Mouse (Mus musculus): Measurements from ENCODE around the gene Kif24.

The Kif24 gene

GRCm38 (mm10) chr4:41492951-41493350 is 28.3 kb upstream of the Kif24 start:
- no peak for DNase-seq (ENCODE audit: low read depth, low spot score)

GRCm38 (mm10) chr4:41481601-41482017 is 16.9 kb upstream of the Kif24 start:
- no peak for DNase-seq (ENCODE audit: low read depth, low spot score)

DNA sequence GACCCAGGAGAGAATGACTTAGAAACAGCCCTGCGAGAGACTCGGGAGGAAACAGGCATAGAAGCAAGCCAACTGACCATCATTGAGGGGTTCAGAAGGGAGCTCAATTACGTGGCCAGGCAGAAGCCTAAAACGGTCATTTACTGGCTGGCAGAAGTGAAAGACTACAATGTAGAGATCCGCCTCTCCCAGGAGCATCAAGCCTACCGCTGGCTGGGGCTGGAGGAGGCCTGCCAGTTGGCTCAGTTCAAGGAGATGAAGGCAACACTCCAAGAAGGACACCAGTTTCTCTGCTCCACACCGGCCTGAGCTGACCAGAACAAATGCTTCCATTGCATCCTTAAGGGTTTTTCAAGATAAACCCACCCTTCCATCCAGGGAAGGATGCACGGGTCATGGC is 15.6 kb upstream of the Kif24 start:
- DNase-seq (ENCODE audit: low read depth, low spot score), result no peak

GRCm38 (mm10) chr4:41479456-41479804 is 14.7 kb upstream of the Kif24 start:
- DNase-seq (ENCODE audit: low read depth, low spot score), result no peak

- no peak for DNase-seq (ENCODE audit: low read depth, low spot score)
Observed at GRCm38 (mm10) chr4:41478751-41479455, 14.2 kb upstream of the Kif24 start.

DNA sequence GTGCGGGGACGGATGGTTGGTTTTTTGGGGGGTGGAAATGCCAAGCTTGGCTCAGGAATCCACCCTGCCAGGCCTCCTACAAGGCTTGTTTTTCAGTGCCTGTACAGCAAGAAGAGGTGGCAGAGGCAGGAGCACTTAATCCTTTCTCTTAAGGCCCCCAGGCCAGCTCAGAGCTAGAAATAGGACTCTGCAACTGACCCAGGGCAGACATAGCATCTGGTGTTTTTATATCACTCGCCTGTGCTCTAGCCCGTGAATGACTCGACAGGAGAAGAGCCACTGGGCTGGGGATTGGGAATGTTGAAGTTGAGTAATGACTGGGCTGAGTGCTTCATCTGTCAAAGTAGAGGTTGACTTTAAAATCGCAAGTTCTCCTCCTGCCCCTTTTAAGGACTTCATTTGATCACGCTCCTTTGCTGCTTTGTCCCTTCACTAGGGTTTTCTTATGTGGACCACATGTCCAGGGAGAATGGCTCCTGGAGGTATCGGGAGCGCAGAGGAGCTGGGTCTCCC is 13.0 kb upstream of the Kif24 start:
- DNase-seq (ENCODE audit: low read depth, low spot score), result no peak

DNA sequence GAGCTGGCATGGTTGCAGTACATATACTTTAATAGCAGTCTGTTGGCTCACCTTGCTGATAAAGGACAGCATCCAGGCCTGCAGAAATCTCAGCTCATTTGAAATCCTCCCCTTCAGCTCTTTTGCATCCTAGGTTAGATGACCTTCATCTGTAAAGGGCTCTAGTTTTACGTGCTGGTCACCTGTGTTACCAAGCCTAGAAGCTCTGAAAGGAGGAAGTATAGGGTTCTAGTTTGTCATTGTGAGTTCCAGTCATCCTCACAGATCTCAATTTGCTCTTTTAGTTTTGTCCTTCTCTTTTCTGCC is 6.7 kb upstream of the Kif24 start:
- no peak for DNase-seq (ENCODE audit: low read depth, low spot score)

DNA sequence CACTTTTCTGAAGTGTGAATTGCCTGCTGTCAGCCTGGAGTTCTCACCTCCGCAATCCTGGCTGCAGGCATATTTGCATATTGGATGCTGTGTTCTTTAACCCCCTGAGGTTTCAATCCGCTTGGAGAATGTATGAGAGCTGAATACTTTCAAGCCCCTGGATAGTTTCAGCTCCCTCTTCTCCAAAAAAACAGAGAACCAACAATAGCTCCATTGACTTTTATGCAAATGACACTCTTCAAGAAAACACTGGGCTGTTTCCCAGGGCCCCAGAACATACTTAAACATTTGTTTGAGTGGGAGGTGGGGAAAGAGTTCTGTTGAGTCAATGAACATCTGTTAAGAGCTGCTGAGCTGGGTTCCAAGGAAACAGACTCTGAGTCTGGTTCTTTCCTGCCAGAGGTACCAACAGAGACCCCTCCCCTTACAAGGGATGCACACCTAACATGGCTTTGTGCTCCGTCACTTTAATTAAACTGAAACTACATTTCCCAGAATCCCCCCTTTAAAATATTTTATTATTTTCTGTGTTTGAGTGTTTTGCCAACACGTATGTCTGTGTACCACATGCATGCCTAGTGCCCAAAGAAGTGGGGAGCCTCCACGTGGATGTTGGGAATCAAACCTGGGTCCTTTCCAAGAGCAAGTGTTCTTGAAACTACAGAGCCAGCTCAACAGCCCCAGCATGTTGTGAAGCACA is 6.1 kb upstream of the Kif24 start:
- DNase-seq (ENCODE audit: low read depth, low spot score), result no peak

DNA sequence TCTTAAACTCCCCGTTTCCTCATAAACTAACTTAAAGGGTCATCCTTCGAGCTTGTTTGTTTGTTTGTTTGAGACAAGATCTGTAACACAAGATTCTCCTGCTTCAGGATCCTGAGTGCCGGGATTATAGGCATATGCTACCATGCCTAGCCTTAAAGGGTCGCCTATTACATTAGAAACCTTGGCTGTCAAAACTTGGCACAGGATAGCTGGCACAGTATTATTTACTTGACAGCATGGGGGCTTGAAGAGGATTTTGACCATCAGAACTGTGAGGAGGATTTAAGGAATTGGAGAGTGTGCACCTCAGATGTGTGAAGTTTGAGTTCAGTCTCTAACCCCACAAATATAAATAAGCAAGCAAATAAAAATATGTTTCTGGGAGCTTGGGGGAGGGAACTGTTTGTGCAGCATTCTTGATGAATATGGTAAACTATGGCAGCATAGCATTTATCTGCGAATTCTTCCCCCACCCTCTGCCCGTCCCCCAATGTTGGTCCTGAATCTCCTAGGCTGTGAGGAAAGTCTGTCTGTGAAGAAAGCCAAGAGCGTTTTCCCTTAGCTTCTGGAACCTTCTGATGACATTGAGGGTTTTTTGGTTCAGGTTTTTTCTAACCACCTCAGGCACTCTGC is 5.5 kb upstream of the Kif24 start:
- DNase-seq (ENCODE audit: low read depth, low spot score), result no peak

DNA sequence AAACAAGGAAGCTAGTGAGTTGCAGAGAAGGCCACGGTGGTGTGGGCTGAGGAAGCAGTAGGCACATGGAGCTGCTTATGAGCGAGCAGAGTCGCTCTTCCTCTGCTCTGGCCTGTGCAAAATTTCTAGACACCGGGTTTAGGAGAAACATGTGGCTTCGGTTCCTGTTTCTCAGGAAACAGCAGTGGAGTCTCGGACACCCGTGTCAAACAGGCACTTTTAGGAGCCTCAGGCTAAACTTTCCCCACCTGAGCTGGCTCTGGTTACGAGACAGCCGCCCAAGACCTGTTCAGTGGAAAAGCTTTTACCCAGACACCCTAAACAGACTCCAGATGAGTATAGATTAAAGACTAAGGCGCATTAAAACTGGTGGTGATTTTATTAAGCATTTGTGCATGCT is 4.5 kb upstream of the Kif24 start:
- no peak for DNase-seq (ENCODE audit: low read depth, low spot score)

- DNase-seq (ENCODE audit: low read depth, low spot score), result peak; percentile 41
Observed at GRCm38 (mm10) chr4:41468396-41469080, 3.9 kb upstream of the Kif24 start.

- no peak for DNase-seq (ENCODE audit: low read depth, low spot score)
Observed at GRCm38 (mm10) chr4:41465287-41465665, 589 bp upstream of the Kif24 start.

GRCm38 (mm10) chr4:41463051-41463738 is 1.5 kb downstream of the Kif24 start:
- DNase-seq (ENCODE audit: low read depth, low spot score), result peak; percentile 15

GRCm38 (mm10) chr4:41460690-41461089 is 4.0 kb downstream of the Kif24 start:
- DNase-seq (ENCODE audit: low read depth, low spot score), result no peak

GRCm38 (mm10) chr4:41447595-41447994 is 17.1 kb downstream of the Kif24 start:
- DNase-seq (ENCODE audit: low read depth, low spot score), result no peak

- no peak for DNase-seq (ENCODE audit: low read depth, low spot score)
Observed at GRCm38 (mm10) chr4:41442790-41443302, 21.8 kb downstream of the Kif24 start.

GRCm38 (mm10) chr4:41438931-41439330 is 25.8 kb downstream of the Kif24 start:
- DNase-seq (ENCODE audit: low read depth, low spot score), result no peak

- DNase-seq (ENCODE audit: low read depth, low spot score), result no peak
Observed at GRCm38 (mm10) chr4:41416966-41417365, 47.7 kb downstream of the Kif24 start.

DNA sequence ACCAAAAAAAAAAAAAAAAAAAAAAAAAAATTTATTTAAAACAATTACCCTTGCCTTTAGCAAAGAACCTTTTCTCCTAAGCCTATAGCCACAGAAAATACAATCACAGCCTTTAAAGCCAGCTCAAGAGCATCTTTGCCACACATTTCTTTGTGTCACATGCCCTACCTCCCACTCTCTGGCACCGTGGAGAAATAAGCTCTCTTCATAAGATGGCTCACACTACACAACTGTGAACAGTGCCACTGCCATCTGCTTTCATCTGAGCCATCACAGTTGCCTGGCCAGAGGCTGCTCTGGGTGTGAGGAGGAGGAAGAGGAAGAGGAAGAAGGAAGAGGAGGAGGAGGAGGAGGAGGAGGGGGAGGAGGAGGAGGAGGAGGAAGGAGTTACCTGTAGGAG is 55.3 kb downstream of the Kif24 start:
- no peak for DNase-seq (ENCODE audit: low read depth, low spot score)

DNA sequence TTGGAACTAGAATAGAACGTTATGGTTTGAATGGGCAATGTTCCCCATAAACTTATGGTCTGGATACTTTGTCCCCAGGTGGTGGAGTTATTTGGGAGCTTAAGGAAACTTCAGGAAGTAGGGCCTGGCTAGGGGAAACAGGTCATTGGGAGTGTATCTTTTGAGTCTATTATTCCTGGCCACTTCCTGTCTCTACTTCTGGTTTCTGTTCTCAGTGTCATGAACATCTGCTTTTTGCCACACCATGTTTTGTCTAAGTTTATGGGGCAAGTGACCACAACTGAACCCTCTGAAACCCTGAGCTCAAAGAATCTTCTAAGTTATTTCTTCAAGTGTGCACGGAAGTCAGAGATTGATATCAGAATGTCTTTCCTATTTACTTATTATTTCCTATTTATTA is 57.3 kb downstream of the Kif24 start:
- DNase-seq (ENCODE audit: low read depth, low spot score), result no peak

DNA sequence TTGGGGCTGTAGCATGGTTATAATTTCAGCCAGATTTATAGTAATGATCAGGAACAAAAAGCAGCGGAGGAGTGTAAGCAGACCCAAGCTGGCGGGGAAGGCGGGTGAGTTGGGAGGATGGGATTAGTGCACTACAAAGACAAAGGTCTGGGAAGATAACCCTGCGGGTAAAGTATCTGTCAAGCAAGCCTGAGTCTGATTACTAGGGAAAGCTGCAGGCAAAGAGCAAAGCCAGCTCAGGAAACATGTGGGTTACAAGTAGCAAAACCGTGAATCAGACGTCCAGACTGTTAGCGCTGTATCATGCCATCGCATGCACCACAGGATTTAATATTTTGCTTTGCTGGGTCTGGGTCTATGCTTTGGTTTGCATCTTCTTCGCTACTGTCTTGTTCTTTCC is 58.1 kb downstream of the Kif24 start:
- DNase-seq (ENCODE audit: low read depth, low spot score), result no peak

- no peak for DNase-seq (ENCODE audit: low read depth, low spot score)
Observed at GRCm38 (mm10) chr4:41401573-41401972, 63.1 kb downstream of the Kif24 start.
